Mouse (Mus musculus) heart, postnatal 25 days (tissue): Measurements from ENCODE around the gene Lgals1. TPM values are rescaled to one million over a fixed set of nuclear protein-coding genes. Genes with fewer than 3 reads are reported as not detected.
A peak's percentile ranks its signal among the peaks of the same experiment; 100 is the strongest.

Experiments
- DNase-seq: peaks from one replicate; pipeline ENCODE4 v3.0.0; 2022; ENCODE audit warnings: low spot score
- intact Hi-C: fragments of 180-260 bp; cut with DNase I; formaldehyde crosslinking; loops from one replicate; pipeline ENCODE4 v1.15.1; 2025
- total RNA-seq, 2 experiments: library from RNA; stranded (reverse); gene quantifications; 2 replicates each; pipeline ENCODE4 v1.2.3; 2021

The Lgals1 gene
- total RNA-seq, 2 experiments from 2014 or later: 188 to 192 TPM

DNA sequence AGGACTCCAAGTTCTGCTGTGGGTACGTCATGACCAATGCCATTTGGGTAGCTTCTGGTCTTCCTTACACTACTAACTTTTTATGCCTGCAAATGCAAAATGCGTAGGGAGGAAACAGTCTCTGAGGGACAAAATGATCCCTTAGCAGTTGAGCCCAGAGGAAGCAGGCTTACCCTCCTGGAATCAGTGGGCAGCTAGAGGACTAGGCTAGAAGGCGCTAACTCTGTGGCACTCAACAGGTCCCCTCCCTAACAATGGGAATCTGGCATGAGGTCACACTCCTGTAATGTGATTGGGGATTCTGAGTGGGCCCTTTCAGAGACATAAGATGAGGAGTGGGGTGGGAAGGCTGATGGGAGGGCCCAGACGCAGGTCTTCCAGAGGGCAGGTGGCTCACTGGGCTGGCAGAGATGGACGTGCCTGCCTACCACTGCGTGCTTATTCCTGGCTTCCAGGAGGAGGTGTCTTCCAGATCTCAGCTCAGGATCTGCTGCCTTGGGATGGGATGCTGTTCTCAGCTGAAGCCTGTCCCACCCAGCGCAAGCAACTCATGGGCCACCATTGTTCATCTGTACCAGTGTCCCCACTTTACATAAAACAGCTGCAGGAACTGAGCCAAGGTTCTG, 4.4 kb downstream of the Lgals1 start:
- no peak for DNase-seq
- intact Hi-C loops: loop anchor here (1.0 kb wide), 1 partner anchor 16 kb away; no protein-coding TSS in a partner anchor

DNA sequence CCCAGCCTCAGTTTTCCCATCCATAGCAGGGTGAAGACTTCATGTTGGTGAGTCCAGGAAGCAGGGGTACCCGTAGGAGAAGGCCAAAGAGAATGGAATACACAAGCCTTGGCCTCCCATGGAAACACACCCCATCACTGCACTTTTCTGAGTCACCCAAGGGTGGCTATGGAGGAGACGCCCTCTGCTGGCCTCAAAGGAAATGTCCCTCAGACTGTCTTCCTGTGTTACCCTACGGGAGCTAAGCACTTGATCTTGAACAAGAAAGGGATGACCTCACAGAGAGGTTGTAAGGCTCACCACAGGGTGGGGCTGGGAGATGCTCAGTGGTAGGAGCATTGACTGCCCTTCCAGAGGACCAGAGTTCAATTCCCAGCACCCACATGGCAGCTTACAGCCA, 5.1 kb downstream of the Lgals1 start:
- intact Hi-C loops: loop anchor here (1.0 kb wide), 1 partner anchor 16 kb away; no protein-coding TSS in a partner anchor
- DNase-seq: no peak

DNA sequence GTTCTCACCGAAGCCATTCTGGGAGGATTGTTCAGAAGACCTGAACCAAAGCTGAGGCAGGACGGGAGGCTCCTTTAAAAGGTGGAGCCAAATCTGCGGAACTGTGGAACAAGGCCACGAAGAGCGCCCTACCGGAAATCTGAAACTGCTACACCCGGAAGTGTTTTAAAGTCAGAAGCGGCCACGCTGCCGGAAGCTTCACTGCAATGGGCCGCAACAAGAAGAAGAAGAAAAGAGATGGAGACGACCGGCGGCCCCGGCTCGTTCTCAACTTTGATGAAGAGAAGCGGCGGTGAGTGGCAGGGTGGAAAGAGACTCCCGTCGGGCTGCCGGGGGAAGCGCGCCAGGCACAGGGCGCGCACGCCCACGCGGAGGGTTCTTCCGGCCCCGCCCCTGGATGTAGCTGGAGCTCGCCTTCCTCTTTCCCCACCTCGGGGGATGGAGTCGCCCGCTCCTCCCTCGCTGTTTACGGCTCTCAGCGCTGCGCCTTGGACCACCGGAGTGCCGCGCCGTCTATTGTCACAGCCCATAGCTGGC, 8.3 kb downstream of the Lgals1 start, which contains the start of gene Nol12:
Gene Nol12 (plus strand): TSS at position 150 of the 537 bp plus-strand sequence.
- intact Hi-C loops: no loop called here
- DNase-seq: peak; percentile 70

DNA sequence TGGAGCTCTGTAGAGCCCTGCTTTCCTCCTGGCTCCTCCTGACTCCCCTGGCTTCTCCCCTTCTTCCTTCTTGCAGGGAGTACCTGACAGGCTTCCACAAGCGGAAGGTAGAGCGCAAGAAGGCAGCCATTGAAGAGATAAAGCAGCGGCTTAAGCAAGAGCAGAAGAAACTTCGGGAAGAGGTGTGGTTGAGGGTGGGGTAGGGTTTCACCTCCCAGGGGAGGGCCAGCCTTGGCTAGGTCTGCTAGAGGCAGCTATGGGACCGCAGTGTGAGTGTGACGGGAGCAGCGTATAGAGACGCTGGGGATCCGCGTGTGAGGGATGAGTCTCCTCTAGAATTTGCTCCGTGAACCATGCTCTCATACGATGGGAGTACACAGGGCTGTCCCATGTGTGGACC, 9.9 kb downstream of the Lgals1 start:
- intact Hi-C loops: no loop called here
- no peak for DNase-seq

DNA sequence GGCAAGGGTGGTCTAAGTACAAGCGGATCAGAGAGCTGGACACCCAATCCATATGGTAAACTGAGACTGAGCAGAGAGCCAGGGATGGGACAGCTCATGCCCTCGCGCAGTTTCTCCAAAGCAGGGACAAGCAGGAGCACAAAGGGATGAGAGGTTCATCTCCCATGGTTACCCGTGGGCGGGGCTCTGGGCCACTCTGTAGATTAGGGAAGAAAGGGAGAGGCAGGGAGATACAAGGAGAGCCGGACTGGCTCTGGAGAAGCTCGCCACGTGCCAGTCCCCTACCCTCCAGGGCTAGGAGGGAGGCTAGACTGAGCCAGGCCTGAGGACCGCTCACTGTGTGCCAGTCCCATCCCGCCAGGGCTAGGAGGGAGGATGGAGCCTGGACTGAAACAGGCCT, 10.8 kb downstream of the Lgals1 start:
- no peak for DNase-seq
- intact Hi-C loops: no loop called here

DNA sequence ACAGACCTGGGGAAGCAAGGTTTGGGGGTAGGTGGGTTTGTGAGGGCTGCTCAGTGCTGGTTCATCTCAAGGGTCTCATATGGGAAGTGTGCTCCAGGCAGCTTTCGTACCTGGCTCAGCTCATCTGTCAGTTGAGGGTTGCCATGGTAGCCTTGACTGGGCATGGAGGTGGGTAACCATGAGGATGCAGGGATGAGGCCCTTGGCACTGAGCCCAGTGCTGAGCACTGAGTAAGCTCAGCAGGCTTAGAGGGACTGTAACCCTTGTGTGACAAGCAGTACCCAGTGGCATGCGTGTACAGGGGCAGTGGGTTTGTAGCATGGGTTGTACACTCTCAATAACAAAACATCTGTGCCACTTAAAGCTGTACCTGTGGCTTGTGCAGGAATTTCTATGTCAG, 11.4 kb downstream of the Lgals1 start:
- no peak for DNase-seq
- intact Hi-C loops: no loop called here

DNA sequence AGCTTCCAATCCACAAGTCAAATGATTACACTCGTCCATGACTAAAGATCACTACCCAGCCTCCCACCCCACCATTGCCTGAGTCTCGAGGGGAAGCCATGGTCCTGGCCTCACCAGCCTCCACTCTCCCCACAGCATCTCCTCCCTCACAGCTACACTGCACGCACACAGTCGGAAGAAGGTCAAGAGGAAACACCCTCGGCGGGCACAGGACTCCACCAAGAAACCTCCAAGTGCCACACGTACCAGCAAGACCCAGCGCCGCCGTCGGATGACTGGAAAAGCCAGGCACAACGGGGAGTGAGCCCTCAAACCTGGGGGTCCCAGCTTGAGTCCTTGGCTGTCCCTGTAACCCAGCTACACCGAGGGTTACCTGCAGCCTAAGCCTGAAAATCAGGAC, 13.8 kb downstream of the Lgals1 start:
- intact Hi-C loops: no loop called here

DNA sequence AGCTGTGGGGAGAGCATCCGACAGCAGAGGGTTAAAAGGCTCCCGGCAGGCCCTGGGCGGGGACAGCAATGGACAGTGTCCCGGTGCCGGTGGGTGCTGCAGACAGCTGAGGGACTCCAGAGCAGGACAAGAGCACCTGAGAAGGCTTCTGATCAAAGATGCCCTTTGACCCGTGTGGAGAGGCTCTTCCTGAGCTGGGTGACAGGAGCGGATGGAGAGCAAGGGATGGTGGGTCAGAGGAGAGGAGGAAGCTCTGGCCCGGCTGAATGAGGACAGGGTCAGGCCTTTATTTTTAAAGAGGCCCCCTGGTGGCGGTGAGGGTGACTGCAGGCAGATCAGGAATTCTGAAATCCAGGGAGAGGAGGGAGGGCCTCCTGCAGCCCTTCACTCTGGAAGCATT, 16.1 kb downstream of the Lgals1 start:
- peak; percentile 65 for DNase-seq
- intact Hi-C loops: loop anchor here (1.0 kb wide), 1 partner anchor 27 kb away; no protein-coding TSS in a partner anchor

More for the DNA sequence above, 13.8 kb downstream of the Lgals1 start:
- DNase-seq: no peak

DNA sequence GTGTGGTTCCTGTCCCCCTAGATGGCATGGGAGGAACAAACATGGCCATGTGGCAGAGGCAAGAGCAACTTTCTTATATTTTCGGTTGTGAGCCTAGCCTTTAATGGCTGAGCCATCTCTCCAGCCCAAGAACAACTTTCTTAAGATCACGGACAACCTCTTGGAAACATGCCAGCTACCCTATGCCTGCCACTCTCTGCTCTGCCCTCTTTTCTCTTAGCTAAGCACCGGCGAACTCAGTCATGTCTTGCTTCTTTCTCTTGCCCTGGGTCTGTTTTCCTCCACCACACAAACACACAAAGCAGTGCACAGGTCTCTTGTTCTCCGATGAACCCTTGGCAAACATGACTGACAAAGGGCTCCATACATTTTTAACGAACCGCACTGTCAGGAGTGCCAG, 19.7 kb downstream of the Lgals1 start:
- intact Hi-C loops: no loop called here
- DNase-seq: no peak

DNA sequence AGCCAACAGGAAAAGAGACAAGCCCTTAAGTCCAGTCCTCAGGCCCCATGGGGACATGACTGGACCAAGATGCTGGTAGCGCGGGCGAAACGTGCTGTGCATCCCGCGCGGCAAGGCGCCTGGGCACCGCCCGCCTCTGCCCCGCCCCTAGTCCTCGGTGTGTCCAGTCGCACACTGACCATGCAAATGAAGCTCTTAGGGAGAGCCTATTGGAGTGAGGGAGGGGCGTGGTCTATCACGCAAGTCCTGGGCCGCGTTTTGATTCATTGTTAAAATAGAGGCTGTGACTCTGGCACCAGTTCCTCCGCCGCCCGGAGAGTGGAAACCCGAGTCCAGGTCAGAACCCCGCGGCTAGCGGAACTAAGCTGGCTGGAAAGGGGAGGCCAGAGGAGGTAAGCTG, 21.1 kb downstream of the Lgals1 start, which contains the start of gene Triobp:
Gene Triobp (plus strand): TSS at position 68 of the 400 bp plus-strand sequence.
- intact Hi-C loops: no loop called here
- DNase-seq: peak; percentile 83

DNA sequence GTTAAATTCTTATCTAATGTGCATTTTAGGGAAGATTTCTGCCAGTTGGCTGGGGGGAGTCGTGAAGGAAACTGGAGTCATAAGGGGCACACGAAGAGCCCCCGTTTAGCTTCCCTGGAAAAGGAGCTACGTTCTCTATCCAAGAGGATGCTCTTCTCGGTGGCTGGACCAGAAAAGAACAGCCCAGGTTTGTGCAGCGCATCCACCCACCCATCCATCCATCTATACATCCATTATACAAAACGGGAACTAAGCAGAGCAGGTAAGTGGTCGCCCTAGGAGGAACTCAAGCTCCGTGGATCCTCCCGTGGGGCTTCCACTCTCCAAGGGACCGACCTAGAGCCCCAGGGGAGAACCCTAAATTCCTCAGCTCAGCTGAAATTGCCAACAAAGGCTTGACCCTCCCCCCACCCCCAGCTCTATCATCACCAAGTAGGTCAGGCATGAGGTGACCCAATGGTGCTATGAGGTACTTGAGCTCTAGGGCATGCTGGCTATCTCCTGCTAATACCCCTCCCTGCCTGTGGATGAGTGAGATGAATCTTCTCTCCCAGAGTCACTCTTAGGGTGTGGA, 21.7 kb downstream of the Lgals1 start:
- DNase-seq: no peak
- intact Hi-C loops: no loop called here

DNA sequence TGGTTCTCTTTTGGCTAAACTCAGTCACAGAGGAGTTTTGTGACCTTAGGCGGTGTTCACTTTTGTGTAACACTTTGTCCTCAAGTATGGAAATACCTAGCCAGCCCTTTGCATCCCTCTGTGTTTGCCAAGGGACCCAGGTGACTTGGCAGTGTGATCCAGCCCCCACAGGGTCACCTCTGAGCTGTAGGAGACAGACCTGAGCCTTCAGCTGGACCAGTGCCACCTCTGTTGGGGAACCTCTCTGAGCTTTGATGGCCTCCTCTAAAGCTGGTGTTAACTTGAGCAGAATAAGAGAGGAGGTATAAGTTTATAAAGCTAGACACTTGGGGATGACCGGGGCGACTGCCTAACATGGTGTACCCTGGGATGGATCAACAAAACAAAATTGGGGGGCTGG, 22.4 kb downstream of the Lgals1 start:
- intact Hi-C loops: no loop called here
- no peak for DNase-seq

DNA sequence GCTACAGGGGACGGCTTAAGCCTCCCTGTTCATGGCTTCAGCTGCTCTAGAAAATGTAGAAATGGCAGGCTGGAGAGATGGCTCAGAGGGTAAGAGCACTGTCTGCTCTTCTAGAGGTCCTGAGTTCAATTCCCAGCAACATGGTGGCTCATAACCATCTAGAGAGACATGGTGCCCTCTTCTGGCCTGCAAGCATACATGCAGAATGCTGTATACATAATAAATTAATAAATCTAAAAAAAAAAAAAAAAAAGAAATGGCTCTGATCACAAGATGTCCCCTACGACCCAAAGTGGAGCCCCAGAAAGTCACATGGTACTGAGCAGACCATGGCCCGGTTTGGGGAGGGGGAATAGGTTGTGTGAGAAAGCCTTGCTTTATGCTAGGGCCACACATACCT, 29.1 kb downstream of the Lgals1 start:
- intact Hi-C loops: no loop called here
- no peak for DNase-seq

DNA sequence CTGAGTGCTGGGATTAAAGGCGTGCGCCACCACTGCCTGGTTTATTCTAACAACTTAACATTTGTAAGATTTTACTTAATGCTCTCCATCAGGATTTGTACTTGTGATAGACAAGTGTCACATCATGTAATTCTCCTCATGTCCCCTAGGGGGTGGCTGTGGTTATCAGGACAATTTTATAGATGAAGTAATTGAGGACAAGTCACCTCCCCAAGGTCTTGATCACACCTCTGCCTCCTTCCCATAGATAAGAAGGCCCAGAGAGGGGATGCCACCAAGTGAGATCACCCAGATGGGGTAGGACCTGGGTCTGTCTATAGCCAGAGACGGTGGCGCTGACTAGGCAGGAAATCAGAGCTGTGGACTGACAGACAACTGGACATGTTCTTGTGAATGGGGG, 29.8 kb downstream of the Lgals1 start:
- intact Hi-C loops: no loop called here
- DNase-seq: no peak

DNA sequence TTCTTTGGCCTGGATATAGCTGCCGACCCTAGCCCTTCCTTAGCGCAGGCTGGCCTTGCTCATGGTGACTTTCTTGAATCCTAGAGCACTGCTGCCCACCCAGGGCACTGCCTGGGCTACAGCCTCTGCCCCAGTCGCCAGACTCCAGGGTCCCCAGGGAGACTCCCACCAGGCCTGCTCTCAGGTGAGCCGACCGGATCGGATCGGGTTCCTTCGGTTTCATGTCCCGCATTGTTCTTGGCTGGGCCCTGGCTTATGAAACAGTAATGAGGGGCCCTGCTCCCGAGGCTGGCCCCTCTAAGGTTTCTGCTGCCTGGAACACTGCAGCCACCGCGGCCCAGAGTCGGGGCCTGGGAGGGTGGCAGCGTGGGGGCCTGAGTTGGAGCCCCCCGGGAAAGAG, 30.5 kb downstream of the Lgals1 start:
- intact Hi-C loops: no loop called here
- DNase-seq: no peak

DNA sequence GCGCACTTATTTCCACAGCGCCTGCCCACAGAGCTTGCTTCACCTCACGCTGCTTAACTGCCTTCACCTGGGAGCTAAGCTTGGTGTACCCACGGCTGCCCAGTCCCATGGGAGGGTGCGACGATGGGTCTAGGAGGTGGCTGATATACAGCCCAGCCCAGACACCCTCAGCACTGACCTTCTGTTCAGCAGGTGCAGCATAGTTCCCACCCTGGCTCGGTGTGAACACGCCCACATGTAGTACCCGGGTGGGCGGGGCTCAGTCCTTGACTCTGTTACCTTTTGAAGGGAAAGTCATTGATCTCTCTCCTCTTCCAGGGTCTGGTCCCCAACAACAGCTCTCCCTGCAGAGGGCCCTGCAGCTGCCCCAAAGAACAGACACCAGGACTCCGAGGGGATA, 33.0 kb downstream of the Lgals1 start:
- intact Hi-C loops: no loop called here
- no peak for DNase-seq

DNA sequence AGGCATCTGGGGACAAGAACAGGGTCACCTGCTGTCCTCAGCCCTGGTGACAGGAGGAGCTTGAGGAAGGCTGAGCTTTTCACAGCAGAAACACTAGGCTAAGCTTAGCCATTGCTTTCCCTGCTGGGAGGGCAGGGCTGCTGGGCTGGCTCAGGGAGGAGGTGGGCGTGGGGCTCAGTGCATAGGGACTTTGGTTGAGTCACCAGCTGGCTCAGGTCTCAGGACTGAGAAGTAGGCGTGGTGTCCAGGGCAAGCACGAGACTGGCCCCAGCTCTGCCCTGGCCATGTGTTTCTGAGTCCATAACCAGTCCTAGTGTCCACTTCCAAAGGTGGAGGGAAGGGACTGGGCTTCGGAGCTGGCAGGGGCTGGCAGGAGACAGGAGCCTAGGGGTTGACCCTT, 33.6 kb downstream of the Lgals1 start:
- intact Hi-C loops: no loop called here

DNA sequence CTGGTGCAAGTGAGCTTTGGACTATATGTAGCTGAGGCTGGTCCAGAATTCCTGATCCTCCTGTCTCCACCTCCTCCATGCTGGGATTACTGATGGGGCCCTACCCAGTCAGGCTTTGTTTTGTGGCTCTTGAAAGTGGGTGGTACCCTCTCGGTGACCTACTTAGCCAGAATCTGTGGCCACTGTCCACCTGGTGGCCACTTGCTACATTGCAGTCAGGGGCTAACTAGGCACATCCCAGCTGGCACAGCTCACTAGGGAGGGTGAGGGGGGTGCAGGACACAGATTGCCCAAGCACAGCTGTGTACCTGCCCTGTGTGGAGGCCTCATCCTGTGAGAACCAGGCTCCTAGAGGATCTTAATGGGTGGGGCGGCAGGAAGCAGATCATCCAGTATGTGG, 36.4 kb downstream of the Lgals1 start:
- intact Hi-C loops: loop anchor here (1.0 kb wide), 1 partner anchor 47 kb away; no protein-coding TSS in a partner anchor
- DNase-seq: peak; percentile 48

More for the DNA sequence above, 33.6 kb downstream of the Lgals1 start:
- peak; percentile 61 for DNase-seq

DNA sequence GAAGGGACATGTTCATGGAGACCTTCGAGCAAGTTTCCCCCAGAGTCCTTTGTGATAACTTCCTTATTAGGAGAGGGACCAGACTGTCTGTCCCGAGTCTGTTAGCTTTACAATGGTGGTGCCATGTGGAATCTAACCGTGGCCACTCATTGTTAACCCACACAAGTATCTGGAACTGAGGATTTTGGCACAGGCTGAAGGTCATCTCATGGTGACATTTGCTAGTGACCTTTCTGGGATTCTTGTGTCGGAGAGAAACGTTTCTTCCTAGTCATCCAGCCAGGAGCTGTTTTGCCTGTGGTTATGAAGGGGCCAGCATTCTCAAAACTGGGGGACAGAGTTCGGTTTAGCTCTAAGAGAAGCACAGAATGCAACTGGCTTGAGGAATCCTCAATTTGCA, 45.1 kb downstream of the Lgals1 start:
- intact Hi-C loops: no loop called here
- no peak for DNase-seq

DNA sequence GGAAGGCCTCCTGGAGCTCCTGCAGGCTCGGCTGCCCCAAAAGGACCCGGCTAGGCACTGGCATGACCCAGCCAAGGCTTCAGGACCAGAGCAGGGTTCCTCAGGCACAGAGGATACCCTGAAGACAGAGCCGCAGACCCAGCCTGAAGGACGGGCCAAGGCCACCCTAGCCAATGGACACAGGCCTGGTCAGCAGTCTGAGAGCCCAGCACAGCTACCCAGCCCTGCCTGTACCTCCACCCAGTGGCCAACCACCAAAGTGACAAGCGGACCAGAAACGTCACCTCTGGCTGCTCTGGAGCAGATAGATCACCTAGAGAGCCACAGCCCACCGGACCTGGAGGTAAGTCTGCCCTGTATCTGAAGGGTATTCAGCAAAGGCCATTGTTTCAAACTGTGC, 47.4 kb downstream of the Lgals1 start:
- intact Hi-C loops: no loop called here
- DNase-seq: no peak

DNA sequence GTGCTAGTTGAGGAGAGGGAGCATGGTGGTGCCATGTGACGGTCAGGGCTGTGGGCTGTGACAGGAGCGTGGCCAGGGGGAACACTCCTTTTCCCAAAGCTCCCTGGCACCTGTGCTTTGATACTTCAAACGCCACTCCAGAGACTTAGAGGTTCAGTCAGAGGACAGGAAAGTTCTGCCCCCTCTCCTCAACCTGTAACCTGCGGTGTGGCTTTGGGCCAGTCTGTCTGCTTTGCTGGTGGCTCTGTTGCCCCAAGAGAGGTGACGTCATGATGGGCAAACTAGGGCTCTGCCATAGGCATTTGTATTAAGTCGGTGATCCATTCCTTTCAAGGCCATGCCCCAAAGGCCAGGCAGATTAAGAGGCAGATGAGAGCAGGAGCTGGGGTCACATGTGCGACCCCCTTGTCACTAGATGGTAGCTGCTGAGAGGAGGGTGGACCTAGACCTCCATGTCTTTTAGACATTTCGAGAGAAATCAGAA, 51.2 kb downstream of the Lgals1 start:
- intact Hi-C loops: no loop called here
- DNase-seq: no peak
